Mouse (Mus musculus) CH12F3 (cell line): ENCODE results near the gene Scg3.
"Not testable (repeated sequence)": the region's sequence is repeated elsewhere in the genome, so short reads cannot be mapped to it uniquely, and the experiment has no call there.

Experiments used
- in situ Hi-C: fragments of 300-500 bp; cut with MboI; formaldehyde crosslinking; loops from 2 replicates; pipeline ENCODE4 v1.14.3; 2020; ENCODE audit warnings: low sequenced_read_pairs

The Scg3 gene

GRCm38 (mm10) chr9:75683426-75684191 is at the start of gene Scg3:
Gene Scg3 (minus strand): TSS chr9:75684056.
- in situ Hi-C loops, result no loop called here

- in situ Hi-C loops, result no loop called here
These were observed 36.3 kb upstream of the Scg3 start for GRCm38 (mm10) chr9:75719952-75720687.

DNA sequence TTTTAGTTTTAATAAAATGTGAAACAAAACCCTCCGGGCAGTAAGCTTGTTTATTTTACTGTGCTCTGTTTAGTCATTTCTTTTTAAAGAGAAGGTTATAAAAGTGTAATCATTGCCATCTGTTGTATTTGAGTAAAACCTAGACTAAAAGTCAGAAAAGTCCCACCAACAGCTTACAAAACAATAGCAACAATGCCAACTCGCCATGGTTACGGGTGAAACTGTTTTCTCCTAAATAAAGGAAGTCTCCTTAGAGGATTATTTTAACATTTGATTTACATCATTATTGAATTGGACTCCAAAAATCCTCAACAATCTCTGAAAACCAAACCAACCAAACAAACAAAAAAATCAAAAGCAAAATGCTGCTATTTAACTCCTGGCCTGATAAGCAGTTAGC is 35.6 kb upstream of the Scg3 start:
- in situ Hi-C loops, result no loop called here

DNA sequence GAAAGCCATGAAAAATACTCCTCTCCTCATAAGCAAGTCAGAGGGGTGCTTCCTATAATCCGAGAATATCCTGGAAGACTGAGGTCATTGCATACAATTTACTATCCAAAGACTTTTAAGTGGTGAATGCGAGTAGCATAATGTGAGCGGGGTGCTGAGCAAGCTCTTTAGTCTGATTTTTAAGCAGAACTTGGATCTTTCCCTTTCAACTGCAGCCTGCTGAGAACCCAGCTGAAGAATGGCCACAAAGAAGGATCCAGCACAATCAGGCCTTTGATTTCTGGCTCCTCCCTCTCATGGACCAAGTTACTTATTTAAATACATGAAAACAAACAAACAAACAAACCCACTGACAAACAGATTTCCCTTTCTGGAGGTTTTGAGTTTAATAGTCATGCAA is 916 bp upstream of the Scg3 start:
- in situ Hi-C loops, result no loop called here

- in situ Hi-C loops, result no loop called here
These were observed 436 bp upstream of the Scg3 start for GRCm38 (mm10) chr9:75684292-75684691.

DNA sequence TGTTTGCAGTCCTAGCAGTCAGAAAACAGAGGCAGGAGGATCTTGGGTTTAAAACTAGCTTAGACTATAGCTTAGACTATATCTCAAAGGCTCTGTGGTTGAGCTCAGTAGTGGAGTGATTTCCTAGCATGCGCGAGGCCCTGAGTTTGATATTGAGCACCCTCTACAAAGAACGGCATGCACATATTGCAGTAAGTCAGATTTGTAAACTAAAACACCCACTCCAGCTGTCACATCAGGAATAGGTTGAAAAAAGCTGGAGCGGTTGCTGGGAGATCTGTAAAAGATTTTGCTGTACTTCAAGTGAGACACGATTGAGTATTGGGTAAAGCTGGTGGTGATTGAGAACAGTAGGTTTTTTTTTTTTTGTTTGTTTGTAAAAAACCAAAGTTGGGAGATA is 3.2 kb downstream of the Scg3 start:
- in situ Hi-C loops, result no loop called here

GRCm38 (mm10) chr9:75679629-75680028 is 4.2 kb downstream of the Scg3 start:
- in situ Hi-C loops, result no loop called here

- in situ Hi-C loops, result no loop called here
These were observed 5.5 kb downstream of the Scg3 start for GRCm38 (mm10) chr9:75678341-75678740.

- in situ Hi-C loops, result no loop called here
These were observed 7.6 kb downstream of the Scg3 start for GRCm38 (mm10) chr9:75676226-75676625.

DNA sequence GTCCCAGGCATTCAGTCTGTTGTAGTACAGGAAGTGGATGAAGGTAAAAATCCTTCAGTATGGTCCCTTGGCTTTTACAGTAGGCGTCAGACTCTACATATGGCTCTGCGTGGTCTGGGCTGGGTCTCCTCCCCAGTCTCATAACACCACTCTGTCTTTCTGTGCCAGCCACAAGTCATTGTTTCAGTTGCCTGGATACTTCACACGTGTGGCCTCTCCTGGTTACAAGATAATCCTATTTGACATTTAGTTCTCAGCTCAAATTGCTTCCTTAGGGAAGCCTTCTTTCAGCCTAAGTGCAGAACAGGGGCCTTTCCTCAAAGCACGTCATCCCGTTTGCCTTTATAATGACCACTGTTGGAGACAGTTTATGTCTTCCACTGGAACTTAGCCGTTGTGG is 11.1 kb downstream of the Scg3 start:
- in situ Hi-C loops, result no loop called here

GRCm38 (mm10) chr9:75666612-75667011 is 17.2 kb downstream of the Scg3 start:
- in situ Hi-C loops, result no loop called here

- in situ Hi-C loops, result no loop called here
These were observed 18.5 kb downstream of the Scg3 start for GRCm38 (mm10) chr9:75665364-75665763.

- in situ Hi-C loops, result no loop called here
These were observed 22.9 kb downstream of the Scg3 start for GRCm38 (mm10) chr9:75660917-75661316.

DNA sequence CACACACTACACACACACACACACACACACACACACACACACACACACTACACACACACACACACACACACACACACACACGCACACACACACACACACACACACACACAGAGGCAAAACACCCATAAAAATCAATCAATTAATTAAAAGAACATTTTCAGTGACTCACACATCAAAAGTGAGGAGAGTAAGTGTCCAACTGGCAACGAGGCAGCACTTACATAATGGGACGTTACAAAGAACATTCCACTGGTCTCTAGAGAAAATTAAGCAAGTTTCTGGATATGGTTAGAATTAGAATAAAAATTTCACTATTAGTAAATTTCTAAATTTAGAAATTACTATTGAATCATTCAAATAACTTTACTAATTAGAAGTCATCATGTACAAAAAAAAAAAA is 27.4 kb downstream of the Scg3 start:
- in situ Hi-C loops, result not testable (repeated sequence)

- in situ Hi-C loops, result no loop called here
These were observed 29.6 kb downstream of the Scg3 start for GRCm38 (mm10) chr9:75653981-75654911.

DNA sequence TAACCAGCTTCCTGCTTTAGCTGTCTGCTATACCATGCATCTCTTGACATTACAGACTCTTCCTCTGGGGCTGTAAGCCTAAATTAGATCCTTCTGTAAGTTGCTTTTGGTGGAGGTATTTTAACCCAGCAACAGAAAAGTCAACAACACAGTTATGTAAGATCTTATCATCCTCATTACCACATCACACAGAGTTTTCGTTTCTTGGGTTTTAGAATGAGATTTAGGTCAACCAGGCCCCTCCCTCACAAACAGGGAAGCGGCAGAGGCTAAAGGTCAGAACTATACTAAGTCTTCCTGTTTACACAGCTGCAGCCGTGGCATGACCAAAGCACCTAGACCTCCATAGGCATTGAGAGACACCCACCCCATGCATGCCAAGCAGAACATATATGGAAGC is 38.5 kb downstream of the Scg3 start:
- in situ Hi-C loops, result no loop called here

- in situ Hi-C loops, result no loop called here
These were observed 49.6 kb downstream of the Scg3 start for GRCm38 (mm10) chr9:75634226-75634625.

DNA sequence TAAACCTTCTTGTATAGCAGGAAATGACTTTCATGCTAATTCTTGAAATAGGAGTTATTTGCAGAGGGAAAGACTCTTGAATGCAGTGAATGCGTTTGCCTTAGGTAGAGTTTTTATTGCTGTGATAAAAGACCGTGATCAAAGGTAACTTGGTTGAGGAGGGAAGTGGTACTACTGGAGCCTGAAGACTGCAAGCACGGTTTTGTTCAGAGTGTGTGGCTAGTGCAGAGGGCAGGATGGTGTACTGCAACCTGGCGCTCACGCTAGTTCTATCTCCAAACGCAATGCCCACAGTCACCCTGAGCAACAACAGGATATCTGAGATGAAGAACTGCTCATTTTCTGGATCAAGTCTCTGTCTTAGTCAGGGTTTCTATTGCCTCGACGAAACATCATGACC is 50.3 kb downstream of the Scg3 start:
- in situ Hi-C loops, result no loop called here

GRCm38 (mm10) chr9:75632902-75633301 is 51.0 kb downstream of the Scg3 start:
- in situ Hi-C loops, result no loop called here

GRCm38 (mm10) chr9:75632111-75632510 is 51.7 kb downstream of the Scg3 start:
- in situ Hi-C loops, result no loop called here

GRCm38 (mm10) chr9:75630823-75631454 is 52.9 kb downstream of the Scg3 start:
- in situ Hi-C loops, result no loop called here
